Comparison of ENCODE assay signal across 26 mouse cellular contexts in the genomic region with DNA sequence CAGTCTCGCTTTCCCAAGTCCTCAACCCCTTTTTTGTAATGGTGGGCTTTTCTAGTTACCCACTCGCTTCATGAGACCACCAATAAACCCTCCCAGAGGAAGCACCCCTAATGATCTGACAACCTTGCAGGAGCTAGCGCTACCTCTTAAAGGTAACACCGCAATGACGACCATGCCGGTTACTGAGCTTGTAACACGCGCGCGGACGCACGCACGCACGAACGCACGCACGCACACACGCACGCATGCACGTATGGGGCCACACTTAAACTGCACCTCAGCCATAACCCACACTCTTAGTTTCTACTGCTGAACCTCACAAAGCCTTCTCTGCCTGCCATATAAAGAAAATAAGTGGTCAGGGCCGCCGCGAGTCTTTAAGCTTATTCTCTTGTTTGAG. TPM values are rescaled to one million over a fixed set of nuclear protein-coding genes. Genes with fewer than 3 reads are reported as not detected.
"Had no signal": no experiment of that assay in that cellular context is flagged by ENCODE, and none has a peak within 500 bp of the region (broad histone marks: within the 10 kb centered on the region; RNA-seq: fewer than 3 reads in every experiment).

No protein-coding gene starts in this region.

- ATAC-seq: hindbrain, postnatal 0 days; intestine, embryonic 16.5 days; liver, embryonic 12.5 days had no signal

- H3K27me3 ChIP-seq: heart, embryonic 13.5 days; heart, embryonic 15.5 days; hindbrain, embryonic 13.5 days; hindbrain, embryonic 15.5 days; kidney, embryonic 15.5 days; limb, embryonic 13.5 days; limb, embryonic 15.5 days; liver, embryonic 12.5 days had no signal

- DNase-seq: gastrocnemius, adult 2 months; gastrocnemius, postnatal 10 days; gastrocnemius, postnatal 25 days; heart, adult 18-20 months; heart, postnatal 14 days; heart, postnatal 36 days; kidney, adult 11 months; kidney, adult 2 months; kidney, adult 9 months; kidney, postnatal 14 days; kidney, postnatal 36 days; layer of hippocampus, adult 9-11 months; layer of hippocampus, postnatal 36 days; left cerebral cortex, postnatal 4 days had no signal

- H3K9me3 ChIP-seq: heart, embryonic 15.5 days; hindbrain, embryonic 15.5 days; liver, embryonic 12.5 days had no signal

- H3K4me1 ChIP-seq: heart, embryonic 13.5 days; heart, embryonic 15.5 days; limb, embryonic 13.5 days; limb, embryonic 15.5 days; liver, embryonic 12.5 days had no signal

- H3K36me3 ChIP-seq: heart, embryonic 13.5 days; heart, embryonic 15.5 days; limb, embryonic 13.5 days; limb, embryonic 15.5 days; liver, embryonic 12.5 days had no signal

- H3K4me3 ChIP-seq: gastrocnemius, adult 2 months; heart, embryonic 13.5 days; heart, embryonic 15.5 days; hindbrain, embryonic 13.5 days; hindbrain, embryonic 15.5 days; kidney, embryonic 15.5 days; limb, embryonic 13.5 days; limb, embryonic 15.5 days; liver, embryonic 12.5 days had no signal

RNA-seq across cellular contexts. Expression of a gene that starts 26.8 kb away (rescaled TPM):
- total RNA-seq: granulocyte monocyte progenitor cell, adult 5-6 weeks; heart, adult 18-20 months; hematopoietic stem cell, adult 5-6 weeks had no signal
